Mouse (Mus musculus) neutrophil, adult 59 days (primary cell): ENCODE results near the gene Rgs7bp. TPM values are rescaled to one million over a fixed set of nuclear protein-coding genes. Genes with fewer than 3 reads are reported as not detected.

Experiments used
- total RNA-seq, 2 experiments: library from RNA; stranded (reverse); gene quantifications; 1 replicate in 1 of 2; 2 replicates in 1 of 2; pipeline ENCODE4 v1.2.4; 2023

Gene Rgs7bp
- total RNA-seq, result under 1 TPM; 0.04 to 0.07 TPM

GRCm38 (mm10) chr13:105054181-105054940 lies at the start of gene Rgs7bp:
Rgs7bp (minus strand) TSS chr13:105054930.

GRCm38 (mm10) chr13:105081862-105082261 lies 27.1 kb upstream of the Rgs7bp start, which contains the start of gene 4933425L06Rik:
4933425L06Rik (plus strand) TSS chr13:105082122.

Other genes starting within 250 kb of the Rgs7bp start
- 10 to 100 TPM; 13.9 to 18.2 TPM for gene Cwc27, start 237.8 kb downstream of the Rgs7bp start, total RNA-seq
- not detected for gene Shisal2b, start 191.0 kb downstream of the Rgs7bp start, total RNA-seq
- not detected for gene 4933425L06Rik, start 27.2 kb upstream of the Rgs7bp start, total RNA-seq
- under 1 TPM in 1 of 2 experiments, not detected in 1; 0.40 TPM for gene Rnf180, start 239.9 kb upstream of the Rgs7bp start, total RNA-seq